Mouse (Mus musculus) heart, embryonic 16.5 days (tissue): ENCODE data around the gene Trappc3. TPM values are rescaled to one million over a fixed set of nuclear protein-coding genes. Genes with fewer than 3 reads are reported as not detected.

ENCODE experiments used
- ATAC-seq: fragments of 200-750 bp; cut with Nextera tagmentation; replicated peaks from 2 replicates; pipeline ENCODE4 v1.8.0; 2017; ENCODE audit warnings: moderate number of reproducible peaks; ENCODE audit not compliant: insufficient read depth, low FRiP score; ENCODE audit errors: extremely low read depth
- H3K27ac ChIP-seq: fragments of 300-500 bp; sonication (generic); 2 replicates; pipeline ENCODE4 v1.5.1; 2014; ENCODE audit warnings: mild to moderate bottlenecking, low read length, control low read depth, moderate library complexity
- H3K27me3 ChIP-seq: fragments of 300-500 bp; sonication (generic); 2 replicates; pipeline ENCODE4 v1.6.1; 2014; ENCODE audit warnings: low read length, mixed read lengths; ENCODE audit not compliant: control insufficient read depth, insufficient read depth
- H3K36me3 ChIP-seq: fragments of 300-500 bp; sonication (generic); 2 replicates; pipeline ENCODE4 v1.6.1; 2014; ENCODE audit not compliant: control insufficient read depth, insufficient read depth
- H3K4me1 ChIP-seq: fragments of 300-500 bp; sonication (generic); 2 replicates; pipeline ENCODE4 v1.6.1; 2014; ENCODE audit warnings: low read length, mixed read lengths; ENCODE audit not compliant: control insufficient read depth, insufficient read depth
- H3K4me2 ChIP-seq: fragments of 300-500 bp; sonication (generic); 2 replicates; pipeline ENCODE4 v1.6.1; 2014; ENCODE audit warnings: low read depth, mild to moderate bottlenecking, control low read depth, low read length
- H3K4me3 ChIP-seq: fragments of 300-500 bp; sonication (generic); 2 replicates; pipeline ENCODE4 v1.5.1; 2014; ENCODE audit warnings: mild to moderate bottlenecking, control low read depth, low read length
- H3K9ac ChIP-seq: fragments of 300-500 bp; sonication (generic); 2 replicates; pipeline ENCODE4 v1.6.1; 2014; ENCODE audit warnings: low read length, control low read depth
- H3K9me3 ChIP-seq: fragments of 300-500 bp; sonication (generic); replicated peaks from 2 replicates; pipeline ENCODE4 v1.6.1; 2016; ENCODE audit warnings: low read length; ENCODE audit not compliant: control insufficient read depth
- WGBS: fragments of 180-500 bp; shearing (Covaris S2); extraction: QIAGEN DNeasy Blood & Tissue Kit; methylation state at CpG from one replicate; pipeline ENCODE4 v1.1.7; 2014; 5-methylcytosine and 5-hydroxymethylcytosine counted together
- polyA plus RNA-seq: library from polyadenylated mRNA; unstranded; fragments of >200 nt; fragmentation: Nextera tagmentation; extraction: Ambion mirVana; gene quantifications from 2 replicates; pipeline ENCODE4 v1.2.1, GENCODE M21; 2015

The Trappc3 gene
- polyA plus RNA-seq, 1 experiment from 2014 or later = 81.3 TPM

- Histone ChIP-seq H3K4me3 (no peak overlapping the region), H3K27ac (no peak overlapping the region), H3K36me3 (no peaks in the 10 kb centered on the region), H3K27me3 (no peaks in the 10 kb centered on the region), H3K9me3 (peaks cover 5% of the 10 kb centered on the region), H3K9ac (no peak overlapping the region), H3K4me2 (no peak overlapping the region), H3K4me1 (0 out of 2 replicates have a peak, but pooled peaks cover 4% of the 10 kb centered on the region)
- 70% methylated on average over 7 of the region's 7 CpGs for WGBS
- no peak for ATAC-seq
These were observed 48.2 kb downstream of the Trappc3 start for GRCm38 (mm10) chr4:126310344-126310743.

- Histone ChIP-seq H3K4me2 (no peak overlapping the region), H3K9ac (no peak overlapping the region), H3K4me3 (no peak overlapping the region), H3K36me3 (peaks cover 7% of the 10 kb centered on the region; the same call in 1 of the 2 replicates), H3K9me3 (no peaks in the 10 kb centered on the region), H3K27ac (no peak overlapping the region), H3K27me3 (no peaks in the 10 kb centered on the region), H3K4me1 (peaks cover 7% of the 10 kb centered on the region; the same call in 1 of the 2 replicates)
- no peak for ATAC-seq
- WGBS = 88% methylated on average over 16 of the region's 16 CpGs
These were observed 49.6 kb downstream of the Trappc3 start for GRCm38 (mm10) chr4:126311566-126312200.

GRCm38 (mm10) chr4:126313202-126313601 is 51.1 kb downstream of the Trappc3 start:
- H3K9me3 ChIP-seq = no peaks in the 10 kb centered on the region
- H3K4me3 ChIP-seq = no peak overlapping the region
- H3K4me1 ChIP-seq = peaks cover 7% of the 10 kb centered on the region; the same call in 1 of the 2 replicates
- H3K27me3 ChIP-seq = no peaks in the 10 kb centered on the region
- H3K4me2 ChIP-seq = no peak overlapping the region
- peaks cover 21% of the 10 kb centered on the region for H3K36me3 ChIP-seq
- no peak overlapping the region; the same call in 1 of the 2 replicates for H3K9ac ChIP-seq
- H3K27ac ChIP-seq = no peak overlapping the region
- WGBS = 46% methylated on average over 5 of the region's 5 CpGs
- ATAC-seq = no peak

GRCm38 (mm10) chr4:126314393-126314792 is 52.3 kb downstream of the Trappc3 start:
- H3K27ac ChIP-seq = no peak overlapping the region
- no peaks in the 10 kb centered on the region for H3K9me3 ChIP-seq
- no peak overlapping the region for H3K4me3 ChIP-seq
- H3K4me1 ChIP-seq = peaks cover 7% of the 10 kb centered on the region; the same call in 1 of the 2 replicates
- H3K4me2 ChIP-seq = no peak overlapping the region
- WGBS = 62% methylated on average over 10 of the region's 10 CpGs
- no peak overlapping the region for H3K9ac ChIP-seq
- peaks cover 22% of the 10 kb centered on the region for H3K36me3 ChIP-seq
- no peak for ATAC-seq
- no peaks in the 10 kb centered on the region for H3K27me3 ChIP-seq

GRCm38 (mm10) chr4:126315931-126316330 is 53.8 kb downstream of the Trappc3 start:
- 32% methylated on average over 5 of the region's 5 CpGs for WGBS

GRCm38 (mm10) chr4:126316443-126317040 is 54.4 kb downstream of the Trappc3 start:
- Histone ChIP-seq H3K27me3 (no peaks in the 10 kb centered on the region), H3K4me2 (no peak overlapping the region), H3K27ac (no peak overlapping the region), H3K36me3 (peaks cover 22% of the 10 kb centered on the region), H3K4me3 (no peak overlapping the region), H3K9ac (no peak overlapping the region), H3K9me3 (no peaks in the 10 kb centered on the region), H3K4me1 (peaks cover 9% of the 10 kb centered on the region; the same call in 1 of the 2 replicates)
- no peak for ATAC-seq
- 89% methylated on average over 13 of the region's 13 CpGs for WGBS

More at GRCm38 (mm10) chr4:126315931-126316330, 53.8 kb downstream of the Trappc3 start:
- no peak for ATAC-seq
- Histone ChIP-seq H3K36me3 (peaks cover 22% of the 10 kb centered on the region), H3K27ac (no peak overlapping the region), H3K4me3 (no peak overlapping the region), H3K4me2 (no peak overlapping the region), H3K27me3 (no peaks in the 10 kb centered on the region), H3K4me1 (peaks cover 9% of the 10 kb centered on the region; the same call in 1 of the 2 replicates), H3K9ac (no peak overlapping the region), H3K9me3 (no peaks in the 10 kb centered on the region)

GRCm38 (mm10) chr4:126319806-126320205 is 57.7 kb downstream of the Trappc3 start:
- no peak for ATAC-seq
- H3K27ac ChIP-seq = no peak overlapping the region
- H3K36me3 ChIP-seq = peaks cover 22% of the 10 kb centered on the region
- H3K4me1 ChIP-seq = peaks cover 11% of the 10 kb centered on the region
- no peak overlapping the region for H3K9ac ChIP-seq
- H3K27me3 ChIP-seq = peaks cover 7% of the 10 kb centered on the region
- H3K4me2 ChIP-seq = no peak overlapping the region
- no peak overlapping the region for H3K4me3 ChIP-seq
- H3K9me3 ChIP-seq = no peaks in the 10 kb centered on the region
- 83% methylated on average over 6 of the region's 6 CpGs for WGBS

- Histone ChIP-seq H3K4me1 (peaks cover 16% of the 10 kb centered on the region), H3K36me3 (peaks cover 18% of the 10 kb centered on the region), H3K9me3 (no peaks in the 10 kb centered on the region), H3K4me2 (peak within 1 kb of the TSS; percentile 72), H3K4me3 (peak within 1 kb of the TSS; percentile 78), H3K27ac (peak within 1 kb of the TSS; percentile 69), H3K9ac (peak within 1 kb of the TSS; percentile 86), H3K27me3 (peaks cover 10% of the 10 kb centered on the region)
- peak; percentile 84 for ATAC-seq
- WGBS = under 1% methylated on average over 80 of the region's 80 CpGs
These were observed 59.2 kb downstream of the Trappc3 start, which contains the start of gene Adprhl2 for GRCm38 (mm10) chr4:126321111-126321853. TSS of gene Adprhl2 (minus strand) at chr4:126321703.
